Mouse (Mus musculus): Measurements from ENCODE around the gene Stfa3.
"Not testable (repeated sequence)": the region's sequence is repeated elsewhere in the genome, so short reads cannot be mapped to it uniquely, and the experiment has no call there.

Gene Stfa3

GRCm38 (mm10) chr16:36455342-36455802 lies at the start of gene Stfa3:
Gene Stfa3 (minus strand): TSS chr16:36455392.
- no peak for DNase-seq

- DNase-seq = no peak
Observed at GRCm38 (mm10) chr16:36502286-36502685, 47.1 kb upstream of the Stfa3 start.

DNA sequence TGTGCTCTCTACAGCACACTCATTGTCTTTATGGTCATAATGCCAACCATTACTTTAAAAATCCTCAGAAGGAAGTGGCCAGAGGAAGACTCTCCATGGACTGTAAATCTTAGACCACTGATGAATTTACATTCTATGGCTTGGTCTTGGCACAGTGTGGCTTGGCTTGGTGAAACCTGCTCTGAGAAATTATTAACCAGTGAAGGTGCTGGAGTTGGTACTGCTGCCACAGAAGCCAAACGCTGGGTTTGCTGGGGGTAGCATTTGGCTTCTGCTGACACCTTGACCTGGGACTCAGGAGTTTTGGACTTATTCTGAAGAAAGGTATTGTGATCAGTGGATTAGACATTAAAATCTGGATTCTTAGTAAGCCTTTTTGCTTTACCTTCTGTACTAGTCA lies 37.2 kb upstream of the Stfa3 start:
- no peak for DNase-seq

GRCm38 (mm10) chr16:36476866-36477265 lies 21.7 kb upstream of the Stfa3 start:
- peak; percentile 81 to 87 for DNase-seq

- DNase-seq = no peak
Observed at GRCm38 (mm10) chr16:36475530-36475929, 20.3 kb upstream of the Stfa3 start.

DNA sequence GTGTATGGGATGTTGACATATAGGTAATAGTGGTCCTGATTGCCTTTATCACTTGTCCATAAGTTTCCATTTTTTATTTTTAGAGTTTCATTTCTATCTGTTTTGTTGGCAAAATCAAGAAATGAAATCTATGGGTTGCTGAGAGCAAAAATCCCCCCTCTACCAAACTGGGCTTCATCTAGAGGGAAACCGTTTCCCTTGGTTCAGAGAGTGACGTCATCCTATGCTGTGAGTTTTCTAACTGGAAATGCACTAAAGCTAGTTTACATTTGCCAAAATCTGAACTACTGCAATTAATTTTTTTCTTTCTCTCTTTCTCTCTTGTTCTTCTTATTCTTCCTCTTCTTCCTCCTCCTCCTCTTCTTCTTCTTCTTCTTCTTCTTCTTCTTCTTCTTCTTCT lies 19.7 kb upstream of the Stfa3 start:
- no peak for DNase-seq

DNA sequence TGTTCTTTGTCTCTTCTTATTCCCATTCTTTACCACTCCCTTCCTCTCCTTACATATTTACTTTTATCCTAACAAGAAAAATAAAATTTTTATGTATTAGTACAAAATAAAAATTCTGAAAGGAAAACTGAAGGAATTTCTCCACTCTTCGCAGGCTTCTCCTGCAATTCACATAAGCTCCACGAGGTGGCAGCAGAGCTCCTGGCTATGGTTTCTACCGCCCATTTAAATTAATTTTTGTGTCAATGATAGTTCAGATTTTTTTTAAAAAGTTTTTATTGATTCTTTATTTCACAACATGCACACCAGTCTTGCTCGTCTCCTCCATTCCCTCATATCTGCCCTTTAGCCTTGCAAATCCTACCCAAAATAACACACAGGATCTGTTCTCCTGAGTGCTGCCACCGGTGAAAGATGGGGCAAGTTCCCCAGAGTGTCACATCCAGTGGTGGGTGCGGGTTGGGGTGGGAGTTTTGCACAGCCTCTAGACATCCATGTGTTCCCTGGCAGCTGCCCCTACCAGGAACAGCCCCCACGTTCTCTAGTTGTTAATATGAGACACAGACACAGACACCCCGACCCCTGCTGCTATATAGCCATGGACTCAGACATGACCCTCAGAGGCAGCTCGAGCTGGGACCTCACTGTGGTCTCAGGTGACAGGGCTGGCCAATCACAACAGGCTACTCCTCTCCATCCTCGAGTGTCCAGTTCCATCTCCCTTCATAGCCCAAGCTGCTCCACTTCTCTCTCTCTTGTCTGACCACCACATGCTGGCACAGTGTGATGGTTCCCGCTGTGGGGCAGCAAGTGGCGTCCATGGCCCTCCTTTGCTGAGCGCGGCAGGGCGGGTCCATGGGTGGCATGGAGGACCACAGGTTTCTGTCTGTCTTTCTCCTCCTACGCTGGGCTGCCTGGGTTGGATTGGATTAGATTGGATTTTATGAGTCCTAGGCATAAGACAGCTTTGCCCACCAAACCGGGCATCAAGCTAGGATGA lies 18.3 kb upstream of the Stfa3 start:
- DNase-seq = peak; percentile 68 to 69

DNA sequence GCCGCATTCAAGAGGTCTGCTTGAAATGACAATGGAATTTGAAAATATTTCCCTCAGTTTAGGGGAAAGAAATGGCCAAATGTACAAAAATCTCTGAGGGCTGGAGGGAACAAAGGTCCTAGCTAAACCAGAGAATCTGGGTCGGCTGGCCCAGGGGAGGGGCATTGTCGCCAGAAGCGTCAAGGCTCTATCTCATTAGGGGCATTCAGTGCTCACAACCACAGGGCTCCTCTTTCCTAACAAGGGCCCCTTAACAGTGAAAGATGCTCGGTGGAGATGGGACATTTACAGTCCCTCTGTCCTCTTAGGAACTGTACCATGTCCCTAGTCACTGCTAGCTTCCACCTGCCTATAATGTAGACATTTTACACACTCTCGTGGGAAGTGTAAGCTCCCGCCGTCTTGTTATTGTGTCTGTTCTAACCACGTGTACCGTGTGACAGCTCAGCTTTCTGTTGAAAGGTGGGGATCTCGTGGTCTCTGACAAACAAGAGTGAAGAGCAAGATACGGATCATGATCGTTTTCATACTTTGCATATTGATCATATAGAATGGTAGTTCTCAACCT lies 16.0 kb upstream of the Stfa3 start:
- no peak for DNase-seq

DNA sequence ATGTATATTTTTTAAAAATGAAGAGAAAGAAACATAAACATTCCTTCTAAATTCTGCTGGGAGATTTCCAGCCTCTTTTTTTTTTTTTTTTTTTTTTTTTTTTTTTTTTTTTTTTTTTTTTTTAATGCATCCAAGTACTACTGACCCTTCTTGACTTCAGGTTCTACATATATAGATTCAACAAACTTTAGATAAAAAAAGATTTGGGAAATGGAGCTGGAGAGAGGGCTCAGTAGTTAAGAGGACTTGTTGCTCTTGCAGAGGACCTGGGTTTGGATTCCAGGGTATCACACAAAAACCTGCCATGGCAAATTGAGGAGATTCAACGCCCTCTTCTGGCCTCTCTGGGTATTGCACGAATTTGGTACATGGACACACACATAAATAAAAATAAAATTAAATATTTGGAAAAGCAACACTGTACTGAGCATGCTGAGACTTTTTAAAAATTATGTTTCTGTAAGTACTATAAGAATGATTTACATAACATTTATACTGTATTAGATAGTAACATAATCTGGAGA lies 14.8 kb upstream of the Stfa3 start:
- peak; percentile 74 to 75 for DNase-seq

GRCm38 (mm10) chr16:36469367-36469766 lies 14.2 kb upstream of the Stfa3 start:
- no peak for DNase-seq

DNA sequence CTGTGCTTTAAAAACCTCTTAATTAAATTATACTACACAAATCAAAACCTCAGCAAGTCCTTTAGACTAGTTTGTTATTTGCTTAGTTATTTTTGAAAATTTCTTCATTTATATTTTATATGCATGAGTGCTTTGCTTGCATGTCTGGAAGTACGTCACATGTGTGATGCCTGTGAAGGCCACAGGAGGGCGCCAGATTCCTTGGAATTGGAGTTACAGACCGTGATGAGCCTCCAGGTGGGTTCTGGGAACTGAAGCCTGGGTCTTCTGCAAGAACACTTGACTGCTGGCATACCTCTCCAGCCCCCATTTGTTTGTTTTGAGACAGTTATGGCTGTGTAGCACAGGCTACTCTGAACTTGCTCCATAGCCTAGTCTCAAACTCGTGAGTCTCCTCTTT lies 13.7 kb upstream of the Stfa3 start:
- DNase-seq = peak; percentile 50 to 58

- no peak for DNase-seq
Observed at GRCm38 (mm10) chr16:36467936-36468335, 12.7 kb upstream of the Stfa3 start.

DNA sequence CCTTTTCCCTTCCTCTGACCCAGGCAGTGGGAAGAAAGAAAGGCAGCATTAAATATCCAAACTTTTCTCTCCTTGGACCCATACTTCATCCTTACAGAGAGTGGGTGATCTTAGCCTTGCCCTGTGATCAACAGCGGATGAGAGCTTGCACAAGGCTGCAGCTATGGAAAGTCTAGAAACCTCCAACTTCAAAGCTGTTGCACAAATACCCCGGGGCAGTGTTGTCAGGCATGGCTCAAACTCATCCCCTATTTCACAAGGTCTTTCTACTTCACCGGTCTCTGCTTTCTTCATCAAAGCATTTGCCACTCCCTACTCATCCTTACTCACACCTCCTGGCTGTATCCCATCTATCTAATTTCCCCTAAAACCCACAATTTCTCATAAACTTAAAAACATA lies 10.2 kb upstream of the Stfa3 start:
- no peak for DNase-seq

DNA sequence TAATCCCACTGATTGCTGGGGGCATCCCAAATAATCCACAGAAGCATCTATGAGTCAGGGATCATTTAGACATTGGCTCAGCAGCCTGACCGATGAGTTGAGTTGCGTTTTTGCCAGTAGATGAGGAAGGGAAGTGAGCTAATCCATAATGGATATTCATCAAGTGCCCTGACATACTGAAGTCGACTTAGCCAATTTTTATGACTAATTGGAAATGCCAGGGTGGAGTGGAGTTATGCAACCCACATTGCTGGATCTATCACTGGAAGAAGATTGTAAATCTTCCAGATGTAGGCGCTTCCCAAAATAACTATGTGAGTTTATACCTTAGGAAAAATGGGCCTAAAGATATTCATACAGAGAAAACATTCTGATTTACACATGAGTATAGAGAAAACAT lies 8.9 kb upstream of the Stfa3 start:
- no peak for DNase-seq

- no peak for DNase-seq
Observed at GRCm38 (mm10) chr16:36460426-36460825, 5.2 kb upstream of the Stfa3 start.

DNA sequence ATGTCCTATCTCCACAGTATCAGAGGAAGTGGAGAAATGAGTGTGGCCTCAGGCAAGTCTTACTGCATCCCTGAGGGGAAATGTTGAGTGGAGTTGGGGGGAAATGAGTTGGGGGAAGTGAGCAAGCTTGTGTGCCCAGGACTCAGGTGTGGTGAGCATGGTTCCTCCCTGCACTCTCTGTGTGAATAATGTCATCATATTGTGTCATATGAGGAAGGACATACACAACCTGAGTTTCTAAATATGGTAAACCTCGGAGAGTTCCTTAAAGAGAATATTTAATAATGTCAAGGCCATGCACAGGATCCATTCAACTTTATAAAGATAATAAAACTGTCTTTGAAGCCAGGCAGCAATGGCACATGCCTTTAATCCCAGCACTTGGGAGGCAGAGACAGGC lies 34.2 kb downstream of the Stfa3 start:
- not testable (repeated sequence) for DNase-seq

DNA sequence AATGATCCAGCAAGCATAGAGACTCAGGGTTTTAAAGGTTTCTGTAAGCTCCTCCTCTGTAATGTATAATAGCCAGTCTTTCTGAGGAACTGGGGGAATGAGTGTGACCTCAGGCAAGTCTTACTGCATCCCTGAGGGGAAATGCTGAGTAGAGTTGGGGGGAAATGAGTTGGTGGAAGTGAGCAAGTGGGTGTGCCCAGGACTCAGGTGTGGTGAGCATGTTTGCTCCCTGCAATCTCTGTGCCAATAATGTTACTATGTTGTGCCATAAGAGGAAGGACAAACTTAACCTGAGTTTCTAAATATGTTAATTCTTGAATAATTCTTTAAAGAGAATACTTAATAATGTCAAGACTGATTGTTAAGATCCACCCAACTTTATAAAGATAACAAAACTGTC lies 46.8 kb downstream of the Stfa3 start, which contains the start of gene Stfa2:
Stfa2 (minus strand) TSS at position 101 of the 400 bp plus-strand sequence.
- DNase-seq = no peak

Data from B cell, adult 2 months (primary cell).